Mouse (Mus musculus): Measurements from ENCODE around the gene Cpne8.

Gene Cpne8

DNA sequence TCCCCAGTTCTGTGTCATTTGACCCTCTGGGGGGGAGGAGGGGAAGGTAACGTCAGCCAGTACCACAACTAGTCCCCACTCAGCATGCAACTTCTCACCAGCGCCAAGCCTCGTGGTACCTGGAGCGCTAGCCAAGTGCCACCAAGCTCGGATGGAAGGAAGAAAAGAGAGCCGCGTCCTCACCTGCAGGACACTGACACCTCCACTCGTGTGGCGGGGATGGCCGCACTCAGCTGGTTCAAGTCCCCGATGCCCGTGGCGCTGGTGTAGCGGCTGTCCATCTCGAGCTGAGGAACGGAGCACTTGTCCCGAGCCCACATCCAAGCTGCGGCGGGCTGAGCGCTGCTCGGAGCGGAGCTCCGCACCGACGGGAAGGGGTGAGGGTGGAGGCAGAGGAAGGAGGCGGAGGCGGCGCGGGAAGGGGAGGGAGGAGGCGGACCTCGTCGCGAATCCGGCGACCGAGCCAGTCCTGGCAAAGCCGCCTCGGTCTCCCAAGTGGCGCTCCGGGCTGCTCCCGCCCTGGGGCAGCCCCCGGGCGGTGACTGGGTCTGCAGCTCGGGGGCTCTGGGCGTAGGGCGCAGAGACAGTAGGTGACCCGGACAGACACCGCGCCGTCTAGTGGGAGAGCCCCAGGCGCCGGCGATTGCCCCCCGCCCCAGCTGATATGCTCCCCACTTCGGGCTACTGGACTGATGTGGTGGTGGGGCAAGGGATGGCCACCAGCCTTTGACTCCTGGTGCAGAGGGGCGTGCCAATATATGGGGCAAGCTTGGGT is at the start of gene Cpne8:
Gene Cpne8, minus strand, starts transcription at position 448 of the 775 bp plus-strand sequence.
- DNase-seq (ENCODE audit: low spot score): peak; percentile 20

GRCm38 (mm10) chr15:90717717-90718116 is 38.5 kb upstream of the Cpne8 start:
- DNase-seq (ENCODE audit: low spot score): no peak

GRCm38 (mm10) chr15:90709296-90709695 is 30.1 kb upstream of the Cpne8 start:
- DNase-seq (ENCODE audit: low spot score): no peak

GRCm38 (mm10) chr15:90704314-90704713 is 25.1 kb upstream of the Cpne8 start:
- no peak for DNase-seq (ENCODE audit: low spot score)

- no peak for DNase-seq (ENCODE audit: low spot score)
Observed at GRCm38 (mm10) chr15:90703502-90704232, 24.4 kb upstream of the Cpne8 start.

DNA sequence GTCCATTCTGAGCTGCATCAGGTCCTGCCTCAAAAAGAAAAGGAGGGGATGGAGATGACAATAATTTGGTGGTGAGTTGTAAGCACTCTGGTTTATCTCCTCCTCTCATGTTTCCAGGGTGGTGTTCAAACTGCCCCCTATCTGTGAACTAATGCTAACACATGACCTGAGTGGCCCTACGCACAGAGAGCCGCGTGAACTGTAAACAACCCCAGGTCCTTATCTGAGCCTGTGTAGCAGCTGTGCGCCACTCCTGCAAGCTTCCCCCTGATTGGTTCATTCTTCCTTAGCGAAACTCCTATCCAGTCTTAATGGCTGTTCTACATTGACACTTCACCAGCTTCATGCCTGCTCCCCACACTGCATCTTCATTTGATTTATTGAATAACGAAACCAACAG is 7.5 kb upstream of the Cpne8 start:
- no peak for DNase-seq (ENCODE audit: low spot score)

DNA sequence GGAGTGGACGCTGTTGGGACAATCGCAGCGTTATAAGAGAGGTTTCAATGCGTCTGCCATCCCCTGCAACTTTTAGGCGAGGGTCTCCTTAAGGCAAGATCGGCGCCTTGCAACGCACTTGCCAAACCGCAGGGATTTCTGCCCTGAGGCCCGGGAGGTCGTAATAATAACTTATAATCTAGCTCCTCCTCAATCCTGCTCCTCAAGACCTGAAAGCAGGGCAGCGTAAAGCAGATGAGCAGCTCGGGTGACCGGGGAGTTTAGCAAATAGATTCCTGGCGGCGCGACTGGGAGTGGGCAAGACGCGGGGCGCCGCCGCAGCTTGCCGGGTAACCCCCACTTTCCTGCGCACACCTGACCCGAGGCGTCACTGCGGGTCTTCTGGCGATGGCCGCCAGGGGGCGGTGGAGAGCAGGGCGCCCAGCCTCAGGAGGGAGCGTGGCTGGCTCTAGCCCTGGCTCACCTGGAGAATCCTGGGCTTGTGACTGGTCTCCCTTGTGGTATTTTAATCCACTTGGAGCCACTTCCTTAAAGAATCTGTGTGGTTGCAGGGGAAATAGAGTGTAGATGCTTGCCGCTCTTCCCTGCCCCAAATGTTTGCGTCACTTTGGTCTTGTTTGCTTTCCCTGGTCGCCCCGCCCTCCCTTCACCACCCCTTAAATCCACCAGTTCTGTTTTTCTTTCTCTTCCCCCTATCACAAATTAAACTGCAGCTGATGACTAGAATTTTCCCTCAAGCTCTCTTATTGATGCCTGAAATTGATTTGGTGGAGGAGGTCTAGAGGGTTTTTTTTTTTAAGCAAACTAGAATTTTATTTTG is 738 bp upstream of the Cpne8 start:
- DNase-seq (ENCODE audit: low spot score): peak; percentile 16

DNA sequence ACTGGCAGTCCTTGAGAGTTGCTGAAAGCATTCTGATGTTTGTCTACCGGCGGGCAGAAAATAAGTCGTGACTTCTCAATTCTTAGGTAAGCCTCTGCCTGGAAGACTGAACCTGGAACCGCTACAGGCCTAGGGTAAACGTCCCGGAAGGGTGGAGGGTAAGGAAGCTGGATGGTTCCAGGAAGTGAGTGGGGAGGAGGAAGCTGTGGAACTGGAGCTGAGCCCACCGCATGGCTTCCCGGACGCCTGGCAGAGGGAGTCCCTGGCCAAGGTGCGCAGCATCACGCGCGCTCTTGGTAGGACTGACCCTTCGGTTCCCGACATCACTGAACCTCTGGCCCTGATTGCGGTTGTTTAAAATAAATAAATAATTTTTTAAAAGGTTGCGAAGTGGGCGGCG is 744 bp downstream of the Cpne8 start:
- no peak for DNase-seq (ENCODE audit: low spot score)

DNA sequence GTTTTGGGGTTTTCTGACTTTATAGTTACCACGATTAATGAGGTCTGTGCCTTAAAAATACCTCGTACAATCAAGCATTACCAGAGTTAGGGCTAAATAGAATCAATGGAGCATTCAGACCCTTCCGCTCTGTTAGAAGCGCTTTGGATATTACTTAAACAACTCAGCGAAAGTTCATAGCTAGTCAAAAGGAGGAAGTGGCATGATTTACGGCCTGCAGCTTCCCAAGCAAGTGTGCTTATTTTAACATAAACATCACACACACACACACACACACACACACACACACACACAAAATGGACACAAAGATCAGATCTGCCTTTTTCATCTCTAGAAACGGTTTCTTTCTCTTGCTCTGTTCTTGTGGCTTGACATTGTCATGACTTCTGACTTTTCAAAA is 9.7 kb downstream of the Cpne8 start:
- DNase-seq (ENCODE audit: low spot score): no peak

DNA sequence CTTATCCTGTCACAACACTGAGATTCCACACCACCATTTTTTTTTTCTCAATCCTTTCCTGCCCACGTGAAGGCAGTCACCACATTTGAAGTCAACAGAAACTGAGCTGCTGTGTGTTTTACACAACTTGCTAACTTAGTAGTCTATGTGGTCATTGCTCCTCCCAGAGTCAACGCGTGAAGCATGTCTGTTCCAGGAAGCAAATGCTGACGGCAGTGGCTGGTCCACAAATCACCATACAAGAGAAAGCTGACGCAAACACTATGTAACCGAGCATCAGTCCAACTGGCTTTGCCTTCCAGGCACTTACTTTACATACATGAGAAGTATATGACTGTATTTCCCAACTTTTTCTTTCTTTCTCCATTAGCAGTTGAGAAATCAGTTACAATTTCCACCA is 12.3 kb downstream of the Cpne8 start:
- DNase-seq (ENCODE audit: low spot score): no peak

- no peak for DNase-seq (ENCODE audit: low spot score)
Observed at GRCm38 (mm10) chr15:90664615-90665014, 14.6 kb downstream of the Cpne8 start.

DNA sequence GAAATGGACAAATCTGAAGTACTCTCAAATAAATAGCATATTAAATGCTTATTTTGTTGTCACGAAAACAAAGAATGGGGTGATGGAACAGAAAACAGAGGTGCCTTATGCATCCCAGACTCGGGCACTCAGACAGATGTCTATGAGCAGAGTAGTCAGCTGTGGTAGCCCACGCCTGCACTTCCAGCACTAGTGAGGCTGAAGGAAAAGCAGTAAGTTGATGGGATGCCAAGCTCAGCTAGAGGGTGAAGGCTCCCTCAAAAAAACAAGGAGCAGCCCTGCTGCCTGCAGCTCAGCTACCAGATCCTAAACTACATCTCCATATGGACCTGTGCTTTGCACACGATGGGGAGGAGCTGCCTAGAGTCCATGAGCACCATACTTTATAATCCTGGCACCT is 15.6 kb downstream of the Cpne8 start:
- no peak for DNase-seq (ENCODE audit: low spot score)

DNA sequence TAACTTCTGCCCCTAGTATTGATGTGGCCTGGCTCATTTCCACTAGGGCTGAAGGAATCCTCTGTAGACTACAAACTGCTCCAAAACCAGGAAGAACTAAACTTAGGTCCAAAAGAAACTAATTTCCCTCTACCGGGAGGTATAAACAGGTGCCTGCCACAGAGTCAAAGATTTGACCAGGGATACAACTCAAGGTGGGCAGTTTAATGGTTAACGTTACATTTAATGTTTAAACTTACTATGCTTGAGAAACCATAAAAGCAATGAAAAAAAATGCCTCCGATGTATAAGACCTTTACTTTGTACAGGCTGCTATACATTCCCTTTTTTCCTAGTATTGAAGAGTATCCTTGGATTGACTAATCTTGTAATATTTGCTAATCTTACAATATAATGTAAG is 18.5 kb downstream of the Cpne8 start:
- no peak for DNase-seq (ENCODE audit: low spot score)

GRCm38 (mm10) chr15:90658053-90658452 is 21.2 kb downstream of the Cpne8 start:
- no peak for DNase-seq (ENCODE audit: low spot score)

DNA sequence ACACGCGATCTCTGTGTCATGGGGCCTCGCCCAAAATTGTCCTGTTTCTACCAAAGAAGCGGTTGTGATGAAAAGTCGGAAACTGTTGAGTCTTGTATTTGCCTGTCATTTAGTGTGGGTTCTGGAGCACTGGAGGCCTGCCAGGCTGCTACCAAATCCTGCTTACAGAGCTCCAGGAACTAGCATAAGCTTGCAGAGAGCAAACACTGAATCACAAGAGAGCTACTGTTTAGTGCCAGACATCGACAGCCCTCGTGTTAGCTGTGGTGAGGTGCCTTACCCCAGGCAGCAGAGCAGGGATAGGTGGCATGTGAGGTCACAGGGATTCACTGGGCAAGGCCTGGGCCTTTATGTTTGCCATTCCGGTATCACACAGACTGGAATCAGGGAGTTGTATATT is 22.7 kb downstream of the Cpne8 start:
- no peak for DNase-seq (ENCODE audit: low spot score)

DNA sequence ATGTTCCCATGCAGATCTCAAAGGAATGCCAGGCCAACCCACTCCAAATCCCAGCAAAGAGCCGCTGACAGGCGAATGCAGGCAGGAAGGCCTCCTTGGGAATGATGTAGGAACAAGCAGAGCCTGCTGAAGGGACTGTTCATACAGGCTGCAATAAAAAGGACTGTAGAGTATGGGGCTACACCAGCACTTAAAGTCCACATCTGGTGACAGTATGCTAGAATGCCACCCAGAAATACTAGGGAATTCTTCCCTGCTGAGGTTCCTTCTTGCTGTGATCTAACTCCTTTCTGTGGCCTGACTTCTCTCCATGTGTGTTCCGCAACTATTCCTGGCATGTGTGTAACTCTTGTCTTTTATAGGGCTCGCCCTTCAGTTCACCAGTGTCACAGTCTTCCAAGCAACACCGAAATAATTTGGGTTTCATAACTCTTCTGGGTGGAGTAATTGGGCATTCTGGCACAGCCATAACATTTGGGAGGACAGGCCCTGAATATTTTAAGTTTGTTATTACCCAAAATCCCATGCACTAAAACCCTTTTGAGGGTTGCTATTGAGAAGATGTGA is 32.1 kb downstream of the Cpne8 start:
- no peak for DNase-seq (ENCODE audit: low spot score)

GRCm38 (mm10) chr15:90646326-90646725 is 32.9 kb downstream of the Cpne8 start:
- no peak for DNase-seq (ENCODE audit: low spot score)

- DNase-seq (ENCODE audit: low spot score): no peak
Observed at GRCm38 (mm10) chr15:90645828-90646227, 33.4 kb downstream of the Cpne8 start.

DNA sequence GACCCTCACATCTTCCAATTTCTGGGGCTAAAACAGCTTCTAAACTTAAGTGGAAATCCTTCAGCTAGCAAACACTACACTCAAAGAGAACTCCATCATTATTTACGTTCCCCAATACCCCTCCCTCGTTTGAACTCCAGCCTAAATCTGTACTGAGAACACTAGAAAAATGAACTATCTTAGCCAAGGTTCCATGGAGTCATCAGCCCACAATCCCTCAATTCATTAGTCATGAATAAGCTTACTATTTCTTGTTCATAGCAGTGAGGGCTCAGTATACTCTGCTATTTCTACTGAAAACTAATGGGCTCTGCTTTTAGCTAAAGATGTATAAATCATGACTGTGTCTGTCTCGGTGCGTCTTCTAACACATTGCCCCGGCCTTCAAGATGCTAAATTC is 55.0 kb downstream of the Cpne8 start:
- no peak for DNase-seq (ENCODE audit: low spot score)

DNA sequence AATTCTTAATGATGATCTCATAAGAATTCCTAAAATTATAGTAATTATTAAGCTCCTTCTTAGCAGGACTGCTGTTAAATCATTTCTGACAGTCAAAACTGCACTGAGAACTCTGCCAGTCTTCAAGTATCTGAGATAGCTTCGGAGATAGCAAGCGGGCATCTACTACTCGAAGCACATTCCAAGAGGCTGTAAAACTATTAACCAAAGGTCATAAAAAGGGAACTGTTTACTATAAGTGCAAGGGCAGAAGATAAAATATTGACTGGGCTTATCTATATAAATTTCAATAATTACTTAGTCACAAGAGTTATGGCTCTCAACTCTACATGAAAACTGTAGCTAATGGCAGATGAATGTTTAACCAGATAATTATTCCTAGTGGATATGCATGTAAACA is 57.2 kb downstream of the Cpne8 start:
- DNase-seq (ENCODE audit: low spot score): no peak

DNA sequence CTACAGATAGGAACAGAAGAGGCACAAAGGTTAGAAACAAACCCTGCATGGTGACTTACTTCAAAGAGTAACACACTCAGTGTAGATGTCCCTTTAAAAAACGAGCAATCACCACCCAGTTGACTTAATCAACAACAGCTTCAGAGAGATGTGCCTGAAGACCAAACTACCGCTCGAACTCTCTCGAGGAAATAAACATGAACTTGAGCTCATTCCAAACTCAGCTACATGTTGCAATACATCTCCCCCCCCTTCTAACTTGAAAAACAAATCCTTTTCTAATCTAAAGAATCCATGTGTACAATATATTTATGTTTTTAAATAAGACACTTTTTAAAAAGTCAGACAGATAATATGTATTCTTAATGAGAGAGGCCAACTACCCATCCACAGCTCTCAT is 59.5 kb downstream of the Cpne8 start:
- no peak for DNase-seq (ENCODE audit: low spot score)

DNA sequence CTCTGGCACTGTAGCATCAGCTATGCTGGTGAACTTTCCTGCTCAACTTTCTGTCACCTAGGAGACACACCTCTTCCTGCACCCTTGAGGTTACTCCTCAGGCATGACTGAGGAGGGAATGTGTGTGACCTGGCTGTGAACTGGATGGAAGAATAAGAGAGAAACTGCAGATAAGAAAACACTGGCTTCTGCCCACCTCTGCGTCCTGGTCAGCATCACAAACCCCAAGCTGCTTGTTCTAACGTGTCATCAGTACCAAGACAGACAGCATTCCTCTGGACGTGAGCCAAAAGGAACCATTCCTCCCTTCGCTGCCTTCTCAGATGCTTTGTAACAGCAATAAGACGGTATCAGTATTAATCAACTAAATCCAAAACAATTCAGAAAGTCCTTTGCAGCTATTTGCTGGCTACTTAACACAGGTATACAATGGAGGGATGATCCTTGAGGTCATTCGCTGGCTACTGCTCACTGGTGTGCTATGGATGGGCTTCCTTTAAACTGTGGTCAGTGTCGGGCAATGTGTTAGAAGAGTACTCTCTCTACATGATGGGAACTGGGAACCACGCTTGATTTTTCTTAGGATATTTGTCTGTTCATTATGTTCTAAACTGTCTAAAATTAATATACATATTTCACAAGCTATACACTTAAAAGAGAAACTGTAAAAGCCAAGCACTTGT is 63.0 kb downstream of the Cpne8 start:
- DNase-seq (ENCODE audit: low spot score): no peak
